Mouse (Mus musculus): ENCODE measurements around the gene Phka1. TPM values are rescaled to one million over a fixed set of nuclear protein-coding genes. Genes with fewer than 3 reads are reported as not detected.

The Phka1 gene
- polyA plus RNA-seq, 1 experiment from 2014 or later: 1.1 TPM

DNA sequence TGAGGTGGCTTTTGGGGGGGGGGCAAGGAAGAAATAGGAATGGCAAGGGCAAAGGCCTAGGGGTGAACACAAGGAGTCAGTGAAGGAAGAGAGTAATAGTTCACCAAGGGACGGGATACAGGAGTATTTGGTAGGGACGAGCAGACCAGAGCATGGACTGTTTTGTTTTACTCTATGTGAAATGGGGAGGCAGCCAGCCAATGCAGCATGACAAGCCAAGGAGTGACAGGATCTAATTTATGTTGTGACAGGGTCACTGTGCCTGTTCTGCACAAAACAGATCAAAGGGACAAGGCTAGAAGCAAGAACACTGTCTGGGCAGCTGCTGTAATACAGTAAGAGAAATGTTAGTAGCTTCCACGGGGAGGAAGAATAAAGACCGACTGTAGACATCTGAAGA, 164.4 kb downstream of the Phka1 start:
- Histone ChIP-seq H3K27ac (ENCODE audit: low read length) (no peak overlapping the region), H3K36me3 (ENCODE audit: control insufficient read depth, insufficient read depth) (no peaks in the 10 kb centered on the region), H3K4me1 (ENCODE audit: control insufficient read depth, low read depth, low read length) (no peaks in the 10 kb centered on the region), H3K27me3 (ENCODE audit: control insufficient read depth, insufficient read depth, low read depth, low read length) (no peaks in the 10 kb centered on the region), H3K4me3 (ENCODE audit: low read depth, low read length) (no peak overlapping the region), H3K4me2 (ENCODE audit: low read depth, low read length) (no peak overlapping the region), H3K9me3 (replicated peaks; ENCODE audit: control insufficient read depth, low read length) (no peaks in the 10 kb centered on the region), H3K9ac (ENCODE audit: low read depth, low read length) (no peak overlapping the region)
- no peak for ATAC-seq (ENCODE audit: low read depth)
- 67% methylated on average over 4 of the region's 4 CpGs for WGBS (ENCODE audit: insufficient replicate concordance)

DNA sequence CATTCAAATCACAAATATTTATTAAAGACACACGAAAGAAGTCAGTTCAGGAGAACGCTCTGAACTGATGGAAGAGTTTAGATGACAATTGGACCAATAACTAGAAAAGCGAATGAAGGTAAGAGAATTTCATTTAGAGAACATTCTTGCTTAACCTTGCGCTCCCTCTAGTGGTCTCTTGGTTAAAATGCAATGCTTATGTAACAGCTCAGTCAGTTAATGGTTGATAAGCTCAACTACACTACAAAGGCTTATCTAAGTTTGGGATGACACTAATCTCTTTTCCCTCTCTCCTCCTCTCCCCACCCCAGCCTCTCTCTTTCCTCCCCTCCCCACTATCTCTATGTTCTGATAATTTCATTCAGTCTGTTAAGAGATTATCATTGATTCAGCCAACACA, 165.1 kb downstream of the Phka1 start:
- Histone ChIP-seq H3K9me3 (replicated peaks; ENCODE audit: control insufficient read depth, low read length) (no peaks in the 10 kb centered on the region), H3K4me1 (ENCODE audit: control insufficient read depth, low read depth, low read length) (no peaks in the 10 kb centered on the region), H3K4me3 (ENCODE audit: low read depth, low read length) (no peak overlapping the region), H3K4me2 (ENCODE audit: low read depth, low read length) (no peak overlapping the region), H3K27me3 (ENCODE audit: control insufficient read depth, insufficient read depth, low read depth, low read length) (no peaks in the 10 kb centered on the region), H3K27ac (ENCODE audit: low read length) (no peak overlapping the region), H3K36me3 (ENCODE audit: control insufficient read depth, insufficient read depth) (no peaks in the 10 kb centered on the region), H3K9ac (ENCODE audit: low read depth, low read length) (no peak overlapping the region)
- WGBS (ENCODE audit: insufficient replicate concordance): 22% methylated on average over 4 of the region's 4 CpGs
- no peak for ATAC-seq (ENCODE audit: low read depth)

DNA sequence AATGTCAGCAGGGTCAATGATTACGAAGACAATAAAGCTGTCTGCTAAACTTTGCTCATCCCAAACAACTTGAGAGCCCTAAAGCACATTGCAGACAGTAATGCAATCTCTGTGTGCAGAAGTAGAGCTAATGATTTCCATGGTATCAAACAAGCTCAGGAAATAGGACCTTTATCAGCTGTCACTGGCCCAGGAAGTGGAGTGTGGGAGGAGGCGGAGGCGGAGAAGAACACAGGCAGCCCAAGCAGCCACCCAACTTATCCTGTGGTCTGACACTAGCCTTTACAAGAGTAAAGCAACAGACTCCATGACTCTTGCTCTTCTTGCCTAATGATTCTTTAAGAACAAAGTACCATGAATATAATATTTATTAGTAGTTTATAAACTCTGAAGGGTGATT, 165.6 kb downstream of the Phka1 start:
- no peak overlapping the region for H3K4me2 ChIP-seq (ENCODE audit: low read depth, low read length)
- no peaks in the 10 kb centered on the region for H3K36me3 ChIP-seq (ENCODE audit: control insufficient read depth, insufficient read depth)
- 44% methylated on average over 3 of the region's 3 CpGs for WGBS (ENCODE audit: insufficient replicate concordance)
- no peak overlapping the region for H3K4me3 ChIP-seq (ENCODE audit: low read depth, low read length)
- no peak for ATAC-seq (ENCODE audit: low read depth)
- H3K9ac ChIP-seq (ENCODE audit: low read depth, low read length): no peak overlapping the region
- no peaks in the 10 kb centered on the region for H3K9me3 ChIP-seq (replicated peaks; ENCODE audit: control insufficient read depth, low read length)
- H3K27me3 ChIP-seq (ENCODE audit: control insufficient read depth, insufficient read depth, low read depth, low read length): no peaks in the 10 kb centered on the region
- no peaks in the 10 kb centered on the region for H3K4me1 ChIP-seq (ENCODE audit: control insufficient read depth, low read depth, low read length)
- H3K27ac ChIP-seq (ENCODE audit: low read length): no peak overlapping the region

DNA sequence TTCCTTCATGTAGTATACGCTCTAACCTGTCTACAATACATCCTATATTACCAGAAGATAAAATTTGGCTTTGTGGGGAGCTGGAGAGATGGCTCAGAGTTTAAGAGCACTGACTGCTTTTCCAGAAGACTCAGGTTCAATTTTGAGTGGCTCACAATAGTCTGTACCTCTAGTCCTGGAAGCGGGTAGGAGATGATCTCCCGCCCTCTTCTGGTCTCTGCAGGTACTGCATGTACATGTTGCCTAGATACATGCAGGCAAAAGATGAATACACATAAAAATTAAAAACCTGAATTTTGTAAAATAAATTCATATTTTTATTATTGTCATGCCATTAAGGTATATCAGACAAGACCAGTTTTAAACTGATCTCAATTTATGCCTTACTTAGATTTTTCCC, 167.3 kb downstream of the Phka1 start:
- H3K4me3 ChIP-seq (ENCODE audit: low read depth, low read length): no peak overlapping the region
- H3K9me3 ChIP-seq (replicated peaks; ENCODE audit: control insufficient read depth, low read length): no peaks in the 10 kb centered on the region
- 27% methylated on average over 3 of the region's 3 CpGs for WGBS (ENCODE audit: insufficient replicate concordance)
- no peaks in the 10 kb centered on the region for H3K4me1 ChIP-seq (ENCODE audit: control insufficient read depth, low read depth, low read length)
- H3K27ac ChIP-seq (ENCODE audit: low read length): no peak overlapping the region
- no peak for ATAC-seq (ENCODE audit: low read depth)
- H3K36me3 ChIP-seq (ENCODE audit: control insufficient read depth, insufficient read depth): no peaks in the 10 kb centered on the region
- H3K9ac ChIP-seq (ENCODE audit: low read depth, low read length): no peak overlapping the region
- no peak overlapping the region for H3K4me2 ChIP-seq (ENCODE audit: low read depth, low read length)
- no peaks in the 10 kb centered on the region for H3K27me3 ChIP-seq (ENCODE audit: control insufficient read depth, insufficient read depth, low read depth, low read length)

GRCm38 (mm10) chrX:102475555-102475954, 168.5 kb downstream of the Phka1 start:
- Histone ChIP-seq H3K27ac (ENCODE audit: low read length) (no peak overlapping the region), H3K4me3 (ENCODE audit: low read depth, low read length) (no peak overlapping the region), H3K4me1 (ENCODE audit: control insufficient read depth, low read depth, low read length) (no peaks in the 10 kb centered on the region), H3K9ac (ENCODE audit: low read depth, low read length) (no peak overlapping the region), H3K4me2 (ENCODE audit: low read depth, low read length) (no peak overlapping the region), H3K27me3 (ENCODE audit: control insufficient read depth, insufficient read depth, low read depth, low read length) (no peaks in the 10 kb centered on the region), H3K36me3 (ENCODE audit: control insufficient read depth, insufficient read depth) (no peaks in the 10 kb centered on the region), H3K9me3 (replicated peaks; ENCODE audit: control insufficient read depth, low read length) (no peaks in the 10 kb centered on the region)
- ATAC-seq (ENCODE audit: low read depth): no peak
- 65% methylated on average over 5 of the region's 5 CpGs for WGBS (ENCODE audit: insufficient replicate concordance)

Other genes with a start within 250 kb of the Phka1 start
- 2.0 and 2.1 TPM in 2 replicates for gene Hdac8, start 138.9 kb downstream of the Phka1 start, polyA plus RNA-seq (2015; fragmentation: Nextera tagmentation; extraction: Ambion mirVana)
- gene Gm3880, start 42.7 kb upstream of the Phka1 start, polyA plus RNA-seq (2015; fragmentation: Nextera tagmentation; extraction: Ambion mirVana): not detected in 2 replicates
- not detected in 2 replicates for gene Gm9112, start 63.4 kb upstream of the Phka1 start, polyA plus RNA-seq (2015; fragmentation: Nextera tagmentation; extraction: Ambion mirVana)
- gene Dmrtc1b, start 63.6 kb upstream of the Phka1 start, polyA plus RNA-seq (2015; fragmentation: Nextera tagmentation; extraction: Ambion mirVana): not detected in 2 replicates
- gene Dmrtc1c1, start 158.7 kb upstream of the Phka1 start, polyA plus RNA-seq (2015; fragmentation: Nextera tagmentation; extraction: Ambion mirVana): not detected in 2 replicates
- not detected in 2 replicates for gene Dmrtc1c2, start 210.4 kb upstream of the Phka1 start, polyA plus RNA-seq (2015; fragmentation: Nextera tagmentation; extraction: Ambion mirVana)
- not detected in 2 replicates for gene 1700031F05Rik, start 223.7 kb upstream of the Phka1 start, polyA plus RNA-seq (2015; fragmentation: Nextera tagmentation; extraction: Ambion mirVana)

All from liver, embryonic 16.5 days (tissue).